Mouse (Mus musculus): Measurements from ENCODE around the gene Cd40. TPM values are rescaled to one million over a fixed set of nuclear protein-coding genes. Genes with fewer than 3 reads are reported as not detected.

Cd40 gene
- polyA plus RNA-seq, 2 experiments = 7.4 to 9.7 TPM

DNA sequence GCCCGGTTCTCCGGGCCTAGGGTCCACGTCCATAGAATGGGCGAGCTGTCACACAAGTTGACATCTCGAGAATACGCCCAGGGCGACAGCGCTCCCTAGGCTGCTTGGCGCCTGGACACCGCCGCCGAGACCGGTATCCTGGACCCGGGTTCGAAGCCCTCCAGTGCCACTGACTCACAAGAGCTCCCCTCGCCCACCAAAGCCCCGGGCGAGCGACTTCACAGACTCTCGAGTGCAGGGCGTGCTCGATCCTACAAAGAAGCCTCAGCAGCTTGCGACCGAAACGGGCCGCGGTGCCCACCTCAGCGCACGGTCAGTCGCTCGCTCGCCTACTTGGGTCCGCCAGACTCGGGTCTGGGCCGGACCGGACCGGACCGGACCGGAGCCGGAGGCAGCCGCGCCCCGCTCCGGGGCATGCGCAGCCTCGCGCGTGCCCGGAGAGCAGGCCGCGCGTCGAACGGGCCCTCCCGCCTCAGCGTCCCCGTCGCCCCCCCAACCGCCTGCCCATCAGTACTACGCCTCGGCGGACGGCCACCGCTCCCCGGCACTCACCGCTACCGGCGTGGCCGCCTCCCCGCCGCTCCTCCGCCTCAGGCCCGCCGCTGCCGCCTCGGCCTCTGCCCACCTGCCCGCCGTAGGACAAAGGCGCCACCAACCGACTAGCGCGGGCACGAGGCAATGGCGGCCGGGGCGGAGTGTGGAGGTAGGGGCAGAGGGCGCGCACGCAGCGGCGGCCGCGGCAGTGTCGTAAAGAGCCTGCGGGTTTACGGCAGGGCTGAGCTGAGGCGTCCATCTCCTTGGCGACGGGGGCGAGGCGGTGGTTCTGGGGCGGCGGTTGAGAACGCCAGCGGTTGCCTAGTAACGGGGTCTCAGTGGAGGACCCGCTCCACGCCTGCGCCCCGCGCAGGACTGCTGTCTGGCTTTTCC is 21.0 kb upstream of the Cd40 start, which contains the start of gene Ncoa5:
Ncoa5 (minus strand) TSS at position 737 of the 927 bp plus-strand sequence.
- Histone ChIP-seq H3K27me3 (ENCODE audit: control insufficient read depth, insufficient read depth, low read length) (no peaks in the 10 kb centered on the region), H3K4me2 (replicated peaks; ENCODE audit: low read depth, low read length, severe bottlenecking) (peak within 1 kb of the TSS; percentile 71), H3K4me1 (ENCODE audit: control insufficient read depth, insufficient read depth, low read length) (peaks cover 17% of the 10 kb centered on the region), H3K27ac (replicated peaks; ENCODE audit: low read depth, low read length) (peak within 1 kb of the TSS; percentile 86), H3K4me3 (replicated peaks; ENCODE audit: low read length) (peak within 1 kb of the TSS; percentile 98), H3K9me3 (ENCODE audit: control insufficient read depth, low read length) (no peaks in the 10 kb centered on the region), H3K9ac (ENCODE audit: low read depth, low read length, severe bottlenecking) (peak within 1 kb of the TSS; percentile 97), H3K36me3 (ENCODE audit: control insufficient read depth, insufficient read depth, low read length) (no peaks in the 10 kb centered on the region)
- DNase-seq (ENCODE audit: low spot score) = peak; percentile 98
- TF ChIP-seq POLR2A (IDR thresholded peaks at IDR 0.05; ENCODE audit: borderline replicate concordance, extremely low read depth, insufficient read depth, insufficient read length) = 0 out of 2 replicates have a peak, but pooled peaks have one; percentile 60
- under 1% methylated on average over 70 of the region's 111 CpGs for WGBS
- peak; percentile 95 for ATAC-seq (ENCODE audit: low FRiP score, low read depth)

DNA sequence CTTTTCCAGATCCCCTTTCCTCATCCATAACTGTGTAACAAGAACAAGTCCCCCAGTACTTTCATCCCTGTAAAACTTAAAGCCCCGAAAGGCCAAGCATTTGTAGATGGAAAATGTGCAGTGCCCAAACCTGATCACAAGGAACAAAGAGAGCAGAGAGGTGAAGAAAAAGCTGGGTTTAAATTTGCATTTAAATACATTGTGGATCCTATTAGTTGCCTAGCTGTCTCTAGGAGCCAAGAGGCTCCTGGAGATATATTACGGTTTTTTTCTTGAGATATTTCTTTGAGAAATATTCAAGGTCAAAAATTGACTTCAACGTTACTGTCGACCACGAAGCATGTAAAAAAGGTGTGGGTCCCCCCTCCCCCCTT is 20.4 kb upstream of the Cd40 start:
- Histone ChIP-seq H3K27ac (replicated peaks; ENCODE audit: low read depth, low read length) (peak overlapping the region; percentile 28), H3K9me3 (ENCODE audit: control insufficient read depth, low read length) (no peaks in the 10 kb centered on the region), H3K4me1 (ENCODE audit: control insufficient read depth, insufficient read depth, low read length) (peaks cover 17% of the 10 kb centered on the region), H3K36me3 (ENCODE audit: control insufficient read depth, insufficient read depth, low read length) (no peaks in the 10 kb centered on the region), H3K4me3 (replicated peaks; ENCODE audit: low read length) (peak overlapping the region; percentile 98), H3K4me2 (replicated peaks; ENCODE audit: low read depth, low read length, severe bottlenecking) (peak overlapping the region; percentile 7; the same call in 1 of the 2 replicates), H3K27me3 (ENCODE audit: control insufficient read depth, insufficient read depth, low read length) (no peaks in the 10 kb centered on the region), H3K9ac (ENCODE audit: low read depth, low read length, severe bottlenecking) (no peak overlapping the region)
- ATAC-seq (ENCODE audit: low FRiP score, low read depth) (no peak), DNase-seq (ENCODE audit: low spot score) (no peak)
- WGBS = 28% methylated on average over 5 of the region's 5 CpGs
- TF ChIP-seq POLR2A (IDR thresholded peaks at IDR 0.05; ENCODE audit: borderline replicate concordance, extremely low read depth, insufficient read depth, insufficient read length) = no peak

DNA sequence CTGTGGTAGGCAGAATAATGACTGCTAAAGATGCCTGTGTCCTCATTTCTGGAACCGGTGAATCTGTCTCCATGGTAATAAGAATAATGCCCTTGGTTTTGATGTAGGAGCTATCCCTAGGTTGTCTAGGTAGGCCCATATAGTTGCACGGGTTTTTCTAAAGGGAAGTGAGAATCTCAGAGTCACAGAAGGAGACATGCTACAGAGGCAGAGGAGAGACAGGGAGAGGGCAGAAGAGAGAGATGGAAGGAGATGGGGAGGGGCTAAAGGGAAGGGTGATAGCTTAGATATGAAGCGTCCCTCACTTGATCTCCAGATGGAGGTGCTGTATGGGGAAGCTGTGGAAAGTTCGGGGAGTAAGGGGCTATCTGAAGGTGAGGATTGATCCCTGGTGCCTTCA is 18.0 kb upstream of the Cd40 start:
- no peak for TF ChIP-seq POLR2A (IDR thresholded peaks at IDR 0.05; ENCODE audit: borderline replicate concordance, extremely low read depth, insufficient read depth, insufficient read length)
- H3K4me2 ChIP-seq (replicated peaks; ENCODE audit: low read depth, low read length, severe bottlenecking) = no peak overlapping the region
- no peak overlapping the region for H3K9ac ChIP-seq (ENCODE audit: low read depth, low read length, severe bottlenecking)
- H3K4me3 ChIP-seq (replicated peaks; ENCODE audit: low read length) = no peak overlapping the region
- WGBS = 67% methylated on average over 4 of the region's 4 CpGs
- H3K9me3 ChIP-seq (ENCODE audit: control insufficient read depth, low read length) = no peaks in the 10 kb centered on the region
- ATAC-seq (ENCODE audit: low FRiP score, low read depth) (no peak), DNase-seq (ENCODE audit: low spot score) (no peak)
- no peak overlapping the region for H3K27ac ChIP-seq (replicated peaks; ENCODE audit: low read depth, low read length)
- H3K4me1 ChIP-seq (ENCODE audit: control insufficient read depth, insufficient read depth, low read length) = peaks cover 16% of the 10 kb centered on the region
- no peaks in the 10 kb centered on the region for H3K27me3 ChIP-seq (ENCODE audit: control insufficient read depth, insufficient read depth, low read length)
- H3K36me3 ChIP-seq (ENCODE audit: control insufficient read depth, insufficient read depth, low read length) = no peaks in the 10 kb centered on the region

DNA sequence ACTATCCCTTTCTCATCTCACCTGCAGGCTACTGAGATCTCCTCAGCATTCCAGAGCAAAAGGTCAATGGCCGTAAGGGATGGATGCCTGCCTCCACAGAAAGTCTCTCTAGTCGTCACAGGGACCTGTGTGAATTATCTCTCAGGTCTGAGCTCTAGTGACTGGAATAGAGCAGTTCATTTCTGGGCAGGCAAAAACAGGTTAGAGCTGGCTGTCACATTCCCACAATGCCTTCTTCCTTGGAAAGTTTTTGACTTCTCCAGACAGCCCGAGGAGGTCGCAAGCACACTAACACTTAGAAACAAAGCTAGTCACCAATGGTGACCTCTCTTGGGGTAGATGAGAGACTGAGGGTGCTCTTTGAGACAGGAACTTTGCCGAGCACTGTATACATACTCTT is 13.3 kb upstream of the Cd40 start:
- no peak for TF ChIP-seq POLR2A (IDR thresholded peaks at IDR 0.05; ENCODE audit: borderline replicate concordance, extremely low read depth, insufficient read depth, insufficient read length)
- WGBS = 60% methylated on average over 5 of the region's 5 CpGs
- no peak overlapping the region for H3K9ac ChIP-seq (ENCODE audit: low read depth, low read length, severe bottlenecking)
- H3K4me2 ChIP-seq (replicated peaks; ENCODE audit: low read depth, low read length, severe bottlenecking) = no peak overlapping the region
- no peaks in the 10 kb centered on the region for H3K9me3 ChIP-seq (ENCODE audit: control insufficient read depth, low read length)
- no peaks in the 10 kb centered on the region for H3K36me3 ChIP-seq (ENCODE audit: control insufficient read depth, insufficient read depth, low read length)
- DNase-seq (ENCODE audit: low spot score) = no peak
- H3K4me1 ChIP-seq (ENCODE audit: control insufficient read depth, insufficient read depth, low read length) = no peaks in the 10 kb centered on the region
- no peaks in the 10 kb centered on the region for H3K27me3 ChIP-seq (ENCODE audit: control insufficient read depth, insufficient read depth, low read length)
- ATAC-seq (ENCODE audit: low FRiP score, low read depth) = no peak
- no peak overlapping the region for H3K27ac ChIP-seq (replicated peaks; ENCODE audit: low read depth, low read length)
- H3K4me3 ChIP-seq (replicated peaks; ENCODE audit: low read length) = no peak overlapping the region

DNA sequence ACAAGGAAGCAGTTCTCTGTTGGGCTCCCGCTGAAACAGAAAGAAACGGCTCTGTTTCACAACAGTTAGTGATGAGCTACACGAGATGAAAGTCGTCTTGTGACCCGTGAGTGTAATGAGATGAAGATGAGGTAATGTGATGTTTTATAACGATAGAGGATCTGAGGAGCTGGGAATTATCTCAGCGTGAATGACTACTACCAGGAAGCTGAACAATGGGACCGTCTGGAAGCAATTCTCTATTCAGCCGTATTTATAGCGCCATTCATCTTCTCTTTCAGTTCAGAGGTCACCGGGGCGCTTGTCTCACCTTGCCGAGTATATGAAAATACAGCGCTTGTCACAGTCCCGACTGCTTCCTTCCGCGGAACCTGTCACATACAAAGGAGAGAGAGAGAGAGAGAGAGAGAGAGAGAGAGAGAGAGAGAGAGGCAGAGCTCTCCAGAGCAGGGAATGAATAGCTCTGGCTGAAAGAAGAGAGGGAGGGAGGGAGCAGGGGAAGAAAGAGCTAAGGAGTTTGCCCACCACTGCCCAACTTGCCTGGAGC is 12.3 kb upstream of the Cd40 start:
- ATAC-seq (ENCODE audit: low FRiP score, low read depth) (no peak), DNase-seq (ENCODE audit: low spot score) (no peak)
- Histone ChIP-seq H3K4me2 (replicated peaks; ENCODE audit: low read depth, low read length, severe bottlenecking) (no peak overlapping the region), H3K4me3 (replicated peaks; ENCODE audit: low read length) (no peak overlapping the region), H3K36me3 (ENCODE audit: control insufficient read depth, insufficient read depth, low read length) (no peaks in the 10 kb centered on the region), H3K27ac (replicated peaks; ENCODE audit: low read depth, low read length) (no peak overlapping the region), H3K9ac (ENCODE audit: low read depth, low read length, severe bottlenecking) (no peak overlapping the region), H3K27me3 (ENCODE audit: control insufficient read depth, insufficient read depth, low read length) (no peaks in the 10 kb centered on the region), H3K9me3 (ENCODE audit: control insufficient read depth, low read length) (no peaks in the 10 kb centered on the region), H3K4me1 (ENCODE audit: control insufficient read depth, insufficient read depth, low read length) (no peaks in the 10 kb centered on the region)
- no peak for TF ChIP-seq POLR2A (IDR thresholded peaks at IDR 0.05; ENCODE audit: borderline replicate concordance, extremely low read depth, insufficient read depth, insufficient read length)
- WGBS = 4% methylated on average over 17 of the region's 17 CpGs
